Comparison of ENCODE assay signal across 14 mouse cellular contexts in genomic region chr4:136943175-136943574, GRCm38 (mm10). TPM values are rescaled to one million over a fixed set of nuclear protein-coding genes. Genes with fewer than 3 reads are reported as not detected.
DNase-seq lines count a peak whose midpoint lies in the region; ATAC-seq and TF ChIP-seq lines count a peak whose summit lies in the region.
"Had no signal": no experiment of that assay in that cellular context is flagged by ENCODE, and none has a peak within 500 bp of the region (broad histone marks: within the 10 kb centered on the region; RNA-seq: fewer than 3 reads in every experiment).

No protein-coding gene starts in this region.

- H3K36me3 ChIP-seq in intestine, embryonic 14.5 days (ENCODE audit: control insufficient read depth, insufficient read depth, low read length): no peaks in the 10 kb centered on the region
- H3K36me3 ChIP-seq in intestine, postnatal 0 days (ENCODE audit: control insufficient read depth, insufficient read depth): no peaks in the 10 kb centered on the region
- no peaks in the 10 kb centered on the region for H3K36me3 ChIP-seq in hindbrain, embryonic 15.5 days
- H3K36me3 ChIP-seq in neural tube, embryonic 13.5 days: no peaks in the 10 kb centered on the region
- H3K36me3 ChIP-seq: forebrain, embryonic 12.5 days had no signal

- H3K9ac ChIP-seq in intestine, embryonic 14.5 days (ENCODE audit: low read length): no peak overlapping the region
- H3K9ac ChIP-seq in intestine, postnatal 0 days (ENCODE audit: low read depth, low read length): no peak overlapping the region
- H3K9ac ChIP-seq in hindbrain, embryonic 15.5 days: no peak overlapping the region
- peak overlapping the region; percentile 45; the same call in 1 of the 2 replicates for H3K9ac ChIP-seq in neural tube, embryonic 13.5 days
- H3K9ac ChIP-seq: forebrain, embryonic 12.5 days had no signal

- 0 out of 2 replicates have a peak, but pooled peaks cover 7% of the 10 kb centered on the region for H3K27me3 ChIP-seq in intestine, embryonic 14.5 days (replicated peaks; ENCODE audit: control insufficient read depth, insufficient read depth, low read length)
- H3K27me3 ChIP-seq in intestine, postnatal 0 days (replicated peaks; ENCODE audit: control insufficient read depth, insufficient read depth, low read length): 0 out of 2 replicates have a peak, but pooled peaks cover 16% of the 10 kb centered on the region
- no peaks in the 10 kb centered on the region for H3K27me3 ChIP-seq in hindbrain, embryonic 15.5 days
- peaks cover 8% of the 10 kb centered on the region; the same call in 1 of the 2 replicates for H3K27me3 ChIP-seq in neural tube, embryonic 13.5 days

- DNase-seq in embryo, embryonic 10 days (ENCODE audit: low spot score): peak; percentile 51
- DNase-seq in embryo, embryonic 9.5 days (ENCODE audit: extremely low spot score): no peak
- no peak for DNase-seq in intestine, embryonic 14.5 days (ENCODE audit: low spot score)
- DNase-seq in left cerebral cortex, postnatal 10 days (ENCODE audit: extremely low spot score in 1 of 2, low spot score in 2 of 2): no peak
- no peak for DNase-seq in layer of hippocampus, adult 9-11 months
- DNase-seq: liver; lung, adult 2 months had no signal

- H3K27ac ChIP-seq in intestine, embryonic 14.5 days (ENCODE audit: low read depth): no peak overlapping the region
- H3K27ac ChIP-seq in intestine, postnatal 0 days (ENCODE audit: low read depth, low read length): no peak overlapping the region
- H3K27ac ChIP-seq in hindbrain, embryonic 15.5 days (replicated peaks): 0 out of 2 replicates have a peak overlapping the region, but pooled peaks have one; percentile 5
- no peak overlapping the region for H3K27ac ChIP-seq in neural tube, embryonic 13.5 days (replicated peaks)
- H3K27ac ChIP-seq: forebrain, embryonic 12.5 days; layer of hippocampus, adult 2 months; left cerebral cortex, adult 2 months had no signal

- H3K4me2 ChIP-seq in intestine, embryonic 14.5 days (ENCODE audit: low read length): peak overlapping the region; percentile 16
- H3K4me2 ChIP-seq in intestine, postnatal 0 days (replicated peaks; ENCODE audit: low read depth): no peak overlapping the region
- H3K4me2 ChIP-seq in hindbrain, embryonic 15.5 days: 0 out of 2 replicates have a peak overlapping the region, but pooled peaks have one; percentile 27
- H3K4me2 ChIP-seq in neural tube, embryonic 13.5 days: no peak overlapping the region
- H3K4me2 ChIP-seq: forebrain, embryonic 12.5 days had no signal

- no peak for TF ChIP-seq CTCF in intestine, postnatal 0 days (IDR thresholded peaks at IDR 0.05; ENCODE audit: low read depth)

- intact Hi-C loops in left cerebral cortex, postnatal 10 days (cut with DNase I): no loop called here

- H3K4me3 ChIP-seq in intestine, embryonic 14.5 days (ENCODE audit: low read depth, low read length): no peak overlapping the region
- no peak overlapping the region for H3K4me3 ChIP-seq in intestine, postnatal 0 days (ENCODE audit: low read depth, low read length)
- no peak overlapping the region for H3K4me3 ChIP-seq in hindbrain, embryonic 15.5 days
- no peak overlapping the region for H3K4me3 ChIP-seq in neural tube, embryonic 13.5 days
- H3K4me3 ChIP-seq: forebrain, embryonic 12.5 days; layer of hippocampus, adult 2 months; left cerebral cortex, adult 2 months had no signal

- ATAC-seq in intestine, embryonic 14.5 days (replicated peaks; ENCODE audit: low FRiP score, low TSS enrichment, low read depth): no peak
- no peak for ATAC-seq in intestine, postnatal 0 days
- ATAC-seq in hindbrain, embryonic 15.5 days (ENCODE audit: low FRiP score, low read depth): no peak
- ATAC-seq in neural tube, embryonic 13.5 days (ENCODE audit: low read depth): no peak

- no peaks in the 10 kb centered on the region for H3K9me3 ChIP-seq in intestine, embryonic 14.5 days (ENCODE audit: control insufficient read depth, low read length)
- no peaks in the 10 kb centered on the region for H3K9me3 ChIP-seq in intestine, postnatal 0 days (ENCODE audit: control insufficient read depth)
- H3K9me3 ChIP-seq in hindbrain, embryonic 15.5 days: no peaks in the 10 kb centered on the region
- H3K9me3 ChIP-seq in neural tube, embryonic 13.5 days: no peaks in the 10 kb centered on the region
- H3K9me3 ChIP-seq: forebrain, embryonic 12.5 days had no signal

- WGBS in intestine, embryonic 14.5 days: 14% methylated on average over 13 of the region's 13 CpGs
- 22% methylated on average over 13 of the region's 13 CpGs for WGBS in intestine, postnatal 0 days
- 25% methylated on average over 13 of the region's 13 CpGs for WGBS in hindbrain, embryonic 15.5 days
- WGBS in neural tube, embryonic 13.5 days: 23% methylated on average over 13 of the region's 13 CpGs

- H3K4me1 ChIP-seq in intestine, embryonic 14.5 days (replicated peaks; ENCODE audit: control insufficient read depth, insufficient read depth, low read length): peaks cover 8% of the 10 kb centered on the region
- no peaks in the 10 kb centered on the region for H3K4me1 ChIP-seq in intestine, postnatal 0 days (replicated peaks; ENCODE audit: control insufficient read depth, insufficient read depth, low read length)
- H3K4me1 ChIP-seq in hindbrain, embryonic 15.5 days (replicated peaks): peaks cover 30% of the 10 kb centered on the region
- peaks cover 51% of the 10 kb centered on the region for H3K4me1 ChIP-seq in neural tube, embryonic 13.5 days (replicated peaks)

RNA-seq across cellular contexts. Expression of gene Epha8, which starts 13.4 kb away (rescaled TPM):
- 0.75 and 1.1 TPM in 2 replicates for polyA plus RNA-seq in intestine, embryonic 14.5 days (2014; fragmentation: Nextera tagmentation; extraction: Ambion mirVana)
- 0.10 and 0.14 TPM in 2 replicates for polyA plus RNA-seq in intestine, postnatal 0 days (2015; fragmentation: Nextera tagmentation; extraction: Ambion mirVana)
- polyA plus RNA-seq in hindbrain, embryonic 15.5 days (2015; fragmentation: Nextera tagmentation; extraction: Ambion mirVana): 13.9 and 16.5 TPM in 2 replicates
- 8.0 and 9.1 TPM in 2 replicates for polyA plus RNA-seq in neural tube, embryonic 13.5 days (2015; fragmentation: Nextera tagmentation; extraction: Ambion mirVana)
- total RNA-seq in left cerebral cortex, postnatal 10 days (2021): 10 to 100 TPM; 13.5 to 15.0 TPM
- total RNA-seq: common myeloid progenitor, adult 5-6 weeks had no signal

RNA-seq across cellular contexts. Expression of gene C1qa, which starts 44.6 kb away (rescaled TPM):
- 34.2 and 34.6 TPM in 2 replicates for polyA plus RNA-seq in intestine, embryonic 14.5 days (2014; fragmentation: Nextera tagmentation; extraction: Ambion mirVana)
- 44.8 and 48.0 TPM in 2 replicates for polyA plus RNA-seq in intestine, postnatal 0 days (2015; fragmentation: Nextera tagmentation; extraction: Ambion mirVana)
- 30.8 and 36.4 TPM in 2 replicates for polyA plus RNA-seq in hindbrain, embryonic 15.5 days (2015; fragmentation: Nextera tagmentation; extraction: Ambion mirVana)
- polyA plus RNA-seq in neural tube, embryonic 13.5 days (2015; fragmentation: Nextera tagmentation; extraction: Ambion mirVana): 23.2 and 28.5 TPM in 2 replicates
- total RNA-seq in left cerebral cortex, postnatal 10 days (2021): 10 to 100 TPM; 29.6 to 38.8 TPM

RNA-seq across cellular contexts. Expression of gene C1qc, which starts 50.3 kb away (rescaled TPM):
- 27.5 and 32.3 TPM in 2 replicates for polyA plus RNA-seq in intestine, embryonic 14.5 days (2014; fragmentation: Nextera tagmentation; extraction: Ambion mirVana)
- polyA plus RNA-seq in intestine, postnatal 0 days (2015; fragmentation: Nextera tagmentation; extraction: Ambion mirVana): 42.5 and 42.9 TPM in 2 replicates
- 24.2 and 33.1 TPM in 2 replicates for polyA plus RNA-seq in hindbrain, embryonic 15.5 days (2015; fragmentation: Nextera tagmentation; extraction: Ambion mirVana)
- 24.7 and 25.5 TPM in 2 replicates for polyA plus RNA-seq in neural tube, embryonic 13.5 days (2015; fragmentation: Nextera tagmentation; extraction: Ambion mirVana)
- total RNA-seq in left cerebral cortex, postnatal 10 days (2021): 10 to 100 TPM; 30.0 to 36.2 TPM
- total RNA-seq: common myeloid progenitor, adult 5-6 weeks had no signal

RNA-seq across cellular contexts. Expression of gene C1qb, which starts 57.2 kb away (rescaled TPM):
- polyA plus RNA-seq in intestine, embryonic 14.5 days (2014; fragmentation: Nextera tagmentation; extraction: Ambion mirVana): 62.3 and 62.8 TPM in 2 replicates
- polyA plus RNA-seq in intestine, postnatal 0 days (2015; fragmentation: Nextera tagmentation; extraction: Ambion mirVana): 67.7 and 71.4 TPM in 2 replicates
- polyA plus RNA-seq in hindbrain, embryonic 15.5 days (2015; fragmentation: Nextera tagmentation; extraction: Ambion mirVana): 42.6 and 56.4 TPM in 2 replicates
- 47.3 and 50.5 TPM in 2 replicates for polyA plus RNA-seq in neural tube, embryonic 13.5 days (2015; fragmentation: Nextera tagmentation; extraction: Ambion mirVana)
- total RNA-seq in left cerebral cortex, postnatal 10 days (2021): 10 to 100 TPM; 32.0 to 36.7 TPM

Comparison
In these comparisons a context has a peak if more than half of its experiments do, and no peak if none do; other contexts are left out.
1. H3K4me2 ChIP-seq: peak in intestine, embryonic 14.5 days (single experiment) and hindbrain, embryonic 15.5 days (single experiment); none in intestine, postnatal 0 days (single experiment) and neural tube, embryonic 13.5 days (single experiment).